Mouse (Mus musculus) G1E (cell line): ENCODE data around the gene Atp13a1. TPM values are rescaled to one million over a fixed set of nuclear protein-coding genes. Genes with fewer than 3 reads are reported as not detected.
A peak's percentile ranks its signal among the peaks of the same experiment; 100 is the strongest.

Source experiments
- ATAC-seq: 2 replicates; pipeline ENCODE4 v1.8.0; 2016; ENCODE audit warnings: mild to moderate bottlenecking; ENCODE audit not compliant: insufficient number of reproducible peaks, poor library complexity, low FRiP score, severe bottlenecking; ENCODE audit errors: extremely low read depth
- DNase-seq: peaks from one replicate; pipeline ENCODE4 v3.0.0; 2012; ENCODE audit warnings: low spot score
- H3K27me3 ChIP-seq: 2 replicates; pipeline ENCODE4 v1.6.1; 2012; ENCODE audit warnings: mild to moderate bottlenecking, low read length, inconsistent platforms; ENCODE audit not compliant: insufficient read depth
- H3K36me3 ChIP-seq: replicated peaks from 2 replicates; pipeline ENCODE3; 2012; ENCODE audit warnings: mild to moderate bottlenecking, inconsistent platforms
- H3K4me1 ChIP-seq: 2 replicates; pipeline ENCODE4 v1.6.1; 2012; ENCODE audit warnings: low read depth, low read length, inconsistent platforms, mixed read lengths; ENCODE audit not compliant: insufficient read depth
- H3K4me3 ChIP-seq: 2 replicates; pipeline ENCODE4 v1.5.1; 2012; ENCODE audit warnings: low read depth, mild to moderate bottlenecking, inconsistent platforms, low read length, moderate library complexity, mixed read lengths
- H3K9me3 ChIP-seq: replicated peaks from 2 replicates; pipeline ENCODE4 v1.6.1; 2012; ENCODE audit warnings: inconsistent platforms
- CTCF ChIP-seq: IDR thresholded peaks from 2 replicates; pipeline ENCODE4 v1.5.1; 2012; ENCODE audit warnings: low read depth, low read length, inconsistent platforms, mixed read lengths
- GATA1 ChIP-seq: IDR thresholded peaks from 2 replicates; pipeline ENCODE4 v1.6.1; 2012; ENCODE audit warnings: borderline replicate concordance, low read length, inconsistent platforms, mixed read lengths
- GATA2 ChIP-seq: IDR thresholded peaks from 2 replicates; pipeline ENCODE4 v1.6.1; 2012; ENCODE audit warnings: low read depth, low read length, inconsistent platforms, borderline replicate concordance
- POLR2AphosphoS5 ChIP-seq: IDR thresholded peaks from 2 replicates; pipeline ENCODE4 v1.6.1; 2012; ENCODE audit warnings: low read depth, low read length, inconsistent platforms; ENCODE audit not compliant: insufficient replicate concordance
- TAL1 ChIP-seq: conservative IDR thresholded peaks from 2 replicates; pipeline ENCODE4 v1.6.1; 2012; ENCODE audit warnings: low read depth, low read length, inconsistent platforms, mixed read lengths
- polyA plus RNA-seq: library from polyadenylated mRNA; stranded (reverse); fragments of >175 nt; gene quantifications from 2 replicates; pipeline ENCODE4 v1.2.3, GENCODE M21; 2012
- total RNA-seq, 2 experiments: library from RNA; stranded (forward) in 1 of 2; stranded (reverse) in 1 of 2; fragments of 200-1000 nt in 1 of 2; fragments of >200 nt in 1 of 2; fragmentation: Nextera tagmentation in 1 of 2; gene quantifications; 2 replicates each; pipeline ENCODE4 v1.2.3; 2014 to 2017

Gene Atp13a1
- total and polyA plus RNA-seq, 3 experiments: 17.8 to 43.6 (median 27.8) TPM

GRCm38 (mm10) chr8:69808864-69809403, 18.0 kb downstream of the Atp13a1 start:
- TF ChIP-seq POLR2AphosphoS5 (0 out of 2 replicates have a peak, but pooled peaks have one; percentile 58), GATA2 (no peak)
- no peaks in the 10 kb centered on the region for H3K9me3 ChIP-seq
- H3K4me1 ChIP-seq: peaks cover 60% of the 10 kb centered on the region
- ATAC-seq: peak; percentile 37; the same call in 1 of the 2 replicates
- H3K27me3 ChIP-seq: no peaks in the 10 kb centered on the region
- H3K4me3 ChIP-seq: peak overlapping the region; percentile 83
- DNase-seq: peak; percentile 87
- H3K36me3 ChIP-seq: peaks cover 90% of the 10 kb centered on the region

GRCm38 (mm10) chr8:69809820-69810219, 18.9 kb downstream of the Atp13a1 start:
- no peaks in the 10 kb centered on the region for H3K27me3 ChIP-seq
- DNase-seq (no peak), ATAC-seq (no peak)
- TF ChIP-seq GATA1 (no peak), POLR2AphosphoS5 (no peak), TAL1 (no peak), GATA2 (no peak), CTCF (no peak)
- peaks cover 90% of the 10 kb centered on the region for H3K36me3 ChIP-seq
- peaks cover 60% of the 10 kb centered on the region for H3K4me1 ChIP-seq
- H3K4me3 ChIP-seq: peak overlapping the region; percentile 83; the same call in 1 of the 2 replicates
- H3K9me3 ChIP-seq: peaks cover 4% of the 10 kb centered on the region; the same call in 1 of the 2 replicates

GRCm38 (mm10) chr8:69814881-69815280, 23.9 kb downstream of the Atp13a1 start:
- TF ChIP-seq GATA2: no peak
- no peak for TF ChIP-seq CTCF
- TF ChIP-seq GATA1: no peak
- no peak for TF ChIP-seq TAL1
- TF ChIP-seq POLR2AphosphoS5: no peak
- H3K9me3 ChIP-seq: peaks cover 4% of the 10 kb centered on the region; the same call in 1 of the 2 replicates
- no peak for DNase-seq
- no peak overlapping the region for H3K4me3 ChIP-seq
- H3K27me3 ChIP-seq: no peaks in the 10 kb centered on the region
- no peak for ATAC-seq
- peaks cover 21% of the 10 kb centered on the region for H3K4me1 ChIP-seq
- H3K36me3 ChIP-seq: peaks cover 97% of the 10 kb centered on the region

GRCm38 (mm10) chr8:69815396-69815795, 24.4 kb downstream of the Atp13a1 start:
- no peak for DNase-seq
- H3K4me1 ChIP-seq: peaks cover 16% of the 10 kb centered on the region
- no peaks in the 10 kb centered on the region for H3K27me3 ChIP-seq
- no peak overlapping the region for H3K4me3 ChIP-seq
- peaks cover 97% of the 10 kb centered on the region for H3K36me3 ChIP-seq
- ATAC-seq: no peak
- no peak for TF ChIP-seq CTCF
- TF ChIP-seq POLR2AphosphoS5: no peak
- no peak for TF ChIP-seq GATA2
- no peak for TF ChIP-seq GATA1
- TF ChIP-seq TAL1: no peak
- H3K9me3 ChIP-seq: peaks cover 4% of the 10 kb centered on the region; the same call in 1 of the 2 replicates

GRCm38 (mm10) chr8:69820466-69820865, 29.5 kb downstream of the Atp13a1 start:
- H3K36me3 ChIP-seq: peaks cover 75% of the 10 kb centered on the region
- no peak overlapping the region for H3K4me3 ChIP-seq
- H3K9me3 ChIP-seq: no peaks in the 10 kb centered on the region
- peaks cover 37% of the 10 kb centered on the region for H3K4me1 ChIP-seq
- TF ChIP-seq GATA2 (no peak), POLR2AphosphoS5 (no peak), CTCF (no peak), TAL1 (no peak), GATA1 (no peak)
- peaks cover 6% of the 10 kb centered on the region; the same call in 1 of the 2 replicates for H3K27me3 ChIP-seq
- ATAC-seq: no peak
- DNase-seq: no peak

GRCm38 (mm10) chr8:69821971-69822385, 31.0 kb downstream of the Atp13a1 start:
- Histone ChIP-seq H3K9me3 (no peaks in the 10 kb centered on the region), H3K27me3 (peaks cover 6% of the 10 kb centered on the region; the same call in 1 of the 2 replicates), H3K4me3 (peak overlapping the region; percentile 75), H3K4me1 (peaks cover 32% of the 10 kb centered on the region), H3K36me3 (peaks cover 71% of the 10 kb centered on the region)
- ATAC-seq (peak; percentile 51), DNase-seq (peak; percentile 58)
- TF ChIP-seq GATA2 (no peak), CTCF (no peak), TAL1 (no peak), POLR2AphosphoS5 (no peak)
